Mouse (Mus musculus) liver, adult 2 months (tissue): ENCODE data around the gene Cant1. TPM values are rescaled to one million over a fixed set of nuclear protein-coding genes. Genes with fewer than 3 reads are reported as not detected.

Experiments
- DNase-seq: peaks from one replicate; pipeline ENCODE4 v3.0.0-alpha.2; 2011; ENCODE audit warnings: low read depth, low spot score; ENCODE audit errors: extremely low read depth
- H3K27ac ChIP-seq: fragments of 200-500 bp; replicated peaks from 2 replicates; pipeline ENCODE4 v1.5.1; 2012; ENCODE audit warnings: low read depth, mild to moderate bottlenecking, control low read depth, inconsistent platforms, low read length; ENCODE audit not compliant: insufficient read depth
- H3K27me3 ChIP-seq: fragments of 200-500 bp; 2 replicates; pipeline ENCODE4 v1.6.1; 2012; ENCODE audit warnings: mild to moderate bottlenecking, moderate library complexity, low read length, inconsistent platforms; ENCODE audit not compliant: control insufficient read depth, insufficient read depth
- H3K36me3 ChIP-seq: fragments of 200-500 bp; 2 replicates; pipeline ENCODE4 v1.6.1; 2012; ENCODE audit warnings: low read length, inconsistent platforms; ENCODE audit not compliant: control insufficient read depth, insufficient read depth
- H3K4me1 ChIP-seq: fragments of 200-500 bp; 2 replicates; pipeline ENCODE4 v1.6.1; 2011; ENCODE audit warnings: low read length; ENCODE audit not compliant: control insufficient read depth, insufficient read depth
- H3K4me3 ChIP-seq: fragments of 200-500 bp; 2 replicates; pipeline ENCODE4 v1.5.1; 2011; ENCODE audit warnings: low read depth, mild to moderate bottlenecking, control low read depth, low read length, moderate library complexity; ENCODE audit not compliant: insufficient read depth
- H3K79me2 ChIP-seq: fragments of 200-500 bp; 2 replicates; pipeline ENCODE4 v1.6.1; 2012; ENCODE audit warnings: inconsistent platforms, mild to moderate bottlenecking, low read length, moderate library complexity; ENCODE audit not compliant: control insufficient read depth, insufficient read depth
- H3K9ac ChIP-seq: fragments of 200-500 bp; 2 replicates; pipeline ENCODE4 v1.6.1; 2012; ENCODE audit warnings: low read depth, mild to moderate bottlenecking, control low read depth, inconsistent platforms, low read length
- CTCF ChIP-seq: fragments of 200-500 bp; IDR thresholded peaks from 2 replicates; pipeline ENCODE4 v1.5.1; 2011; ENCODE audit warnings: low read depth, low read length, control low read depth
- POLR2A ChIP-seq: fragments of 200-500 bp; IDR thresholded peaks from 2 replicates; pipeline ENCODE4 v1.6.1; 2011; ENCODE audit warnings: low read length, control low read depth; ENCODE audit not compliant: insufficient read depth; ENCODE audit errors: extremely low read depth
- WGBS: fragments of 180-500 bp; shearing (Covaris S2); methylation state at CpG from one replicate; pipeline ENCODE4 v1.1.7; 2018; 5-methylcytosine and 5-hydroxymethylcytosine counted together
- polyA plus RNA-seq: library from polyadenylated mRNA; depleted of rRNA; stranded (reverse); fragments of >200 nt; gene quantifications from 2 replicates; pipeline ENCODE4 v1.2.3, GENCODE M21; 2012
- total RNA-seq: library from RNA; depleted of rRNA; stranded (reverse); fragments of >200 nt; gene quantifications from 2 replicates; pipeline ENCODE4 v1.2.3, GENCODE M21; 2014

Gene Cant1
- total and polyA plus RNA-seq, 2 experiments = 11.4 to 25.7 TPM

DNA sequence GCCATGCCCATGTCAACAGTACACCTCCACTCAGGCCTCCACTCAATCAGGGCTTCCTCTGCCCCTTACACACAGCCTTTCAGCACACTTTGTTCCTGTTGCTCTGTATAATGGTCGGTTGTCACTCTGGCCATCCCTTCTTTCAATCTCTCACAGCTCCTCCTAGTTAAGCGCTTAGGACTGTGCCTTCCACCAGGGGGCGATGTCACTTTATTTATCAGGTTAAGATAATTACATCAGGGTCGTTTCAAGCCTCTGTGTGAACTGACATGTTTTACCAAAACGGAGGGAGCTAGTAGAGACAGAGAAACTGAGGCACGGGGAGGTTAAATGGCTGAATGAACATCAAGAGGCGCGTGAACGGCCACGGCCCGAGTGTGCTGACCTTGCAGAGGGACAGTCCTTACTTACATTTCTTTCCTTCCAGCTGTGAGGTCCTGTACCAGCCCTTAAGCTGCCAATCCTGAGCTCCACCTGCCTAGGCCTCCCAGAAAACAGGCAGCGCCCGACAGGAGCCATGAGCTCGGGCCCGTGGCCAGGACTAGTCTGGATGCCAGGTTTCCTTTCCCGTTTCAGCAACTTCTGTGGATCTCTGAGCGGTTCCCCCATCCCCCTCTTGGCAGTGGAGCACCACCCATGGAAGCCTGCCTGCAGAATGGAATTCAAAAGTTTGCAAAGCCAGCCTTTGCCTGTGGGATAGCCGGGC is 4.5 kb upstream of the Cant1 start:
- peak; percentile 86 for DNase-seq
- Histone ChIP-seq H3K9ac (peak overlapping the region; percentile 31), H3K4me3 (peak overlapping the region; percentile 14; the same call in 1 of the 2 replicates)

DNA sequence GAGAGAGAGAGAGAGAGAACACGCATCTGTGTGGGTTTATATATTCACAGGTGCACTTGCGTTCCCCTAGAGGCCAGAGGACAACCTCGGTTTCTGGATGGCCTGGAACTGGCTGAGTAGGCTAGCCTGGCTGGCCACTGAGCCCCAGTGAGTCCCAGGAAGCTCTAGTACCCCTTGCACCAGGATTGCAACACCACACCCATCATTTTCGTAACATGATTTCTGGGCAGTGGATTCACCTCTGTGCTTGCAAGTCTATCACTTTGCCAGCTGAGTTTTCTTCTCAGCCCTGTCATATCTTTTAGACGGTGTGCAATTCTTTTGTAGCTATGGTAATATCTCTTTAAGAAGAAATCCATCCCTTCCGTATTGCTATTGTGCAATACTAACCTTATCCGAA is 1.4 kb upstream of the Cant1 start:
- DNase-seq = peak; percentile 92
- Histone ChIP-seq H3K36me3 (no peaks in the 10 kb centered on the region), H3K27ac (peak overlapping the region; percentile 3; the same call in 1 of the 2 replicates), H3K27me3 (no peaks in the 10 kb centered on the region), H3K4me3 (no peak overlapping the region), H3K79me2 (peaks cover 10% of the 10 kb centered on the region; the same call in 1 of the 2 replicates), H3K4me1 (peaks cover 27% of the 10 kb centered on the region), H3K9ac (no peak overlapping the region)
- TF ChIP-seq POLR2A = no peak
- TF ChIP-seq CTCF = no peak
- 26% methylated on average over 7 of the region's 7 CpGs for WGBS

More for the DNA sequence above, 4.5 kb upstream of the Cant1 start:
- no peaks in the 10 kb centered on the region for H3K27me3 ChIP-seq
- no peaks in the 10 kb centered on the region for H3K36me3 ChIP-seq
- peaks cover 17% of the 10 kb centered on the region; the same call in 1 of the 2 replicates for H3K4me1 ChIP-seq
- H3K79me2 ChIP-seq = peaks cover 4% of the 10 kb centered on the region; the same call in 1 of the 2 replicates
- peak overlapping the region; percentile 32 for H3K27ac ChIP-seq
- WGBS = under 1% methylated on average over 18 of the region's 18 CpGs
- TF ChIP-seq CTCF (peak; percentile 38), POLR2A (no peak)

DNA sequence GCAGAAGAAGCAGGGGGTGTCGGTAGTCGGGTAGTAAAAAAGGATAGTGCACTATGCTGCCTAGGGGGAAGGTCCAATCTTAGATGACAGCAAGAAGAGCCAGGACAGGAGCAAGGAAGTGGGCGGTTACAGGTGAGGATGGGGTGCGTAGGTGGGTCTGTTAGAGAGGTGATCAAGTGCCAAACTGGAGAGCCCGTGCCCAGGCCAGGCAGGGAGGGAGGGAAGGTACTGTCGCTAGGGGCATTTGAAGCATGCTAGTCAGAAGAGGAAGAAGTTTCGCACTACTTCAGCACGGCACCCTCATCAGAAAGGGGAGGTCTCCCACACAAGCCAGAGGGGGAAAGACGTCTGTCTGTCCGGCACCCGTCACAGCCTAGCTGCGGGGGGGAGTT is 448 bp downstream of the Cant1 start:
- peak overlapping the region; percentile 96 for H3K9ac ChIP-seq
- H3K4me1 ChIP-seq = peaks cover 15% of the 10 kb centered on the region
- peak overlapping the region; percentile 76 for H3K27ac ChIP-seq
- no peaks in the 10 kb centered on the region for H3K36me3 ChIP-seq
- H3K27me3 ChIP-seq = no peaks in the 10 kb centered on the region
- peak overlapping the region; percentile 85 for H3K4me3 ChIP-seq
- no peak for TF ChIP-seq POLR2A
- TF ChIP-seq CTCF = no peak
- peaks cover 14% of the 10 kb centered on the region; the same call in 1 of the 2 replicates for H3K79me2 ChIP-seq
- DNase-seq = no peak
- WGBS = 3% methylated on average over 12 of the region's 12 CpGs

DNA sequence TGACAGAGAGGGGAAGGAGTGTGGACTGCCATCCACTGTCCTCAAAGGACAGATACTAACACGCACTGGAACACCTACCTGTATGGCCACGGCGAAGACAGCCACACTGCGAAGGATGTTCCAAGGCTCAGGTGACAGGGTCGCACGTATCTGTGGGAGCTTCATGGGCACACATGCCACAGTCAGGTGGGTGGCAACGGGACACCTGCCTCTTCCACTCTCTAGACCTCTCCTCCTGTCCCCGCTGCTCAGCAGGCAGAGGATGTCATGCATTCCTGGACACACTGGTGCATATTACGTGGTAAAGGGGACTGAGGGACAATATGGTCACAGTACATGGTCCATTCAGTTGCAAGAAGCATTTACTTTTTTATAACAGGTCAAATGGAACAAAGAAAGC is 1.4 kb downstream of the Cant1 start:
- peaks cover 14% of the 10 kb centered on the region; the same call in 1 of the 2 replicates for H3K79me2 ChIP-seq
- H3K9ac ChIP-seq = no peak overlapping the region
- TF ChIP-seq CTCF (no peak), POLR2A (no peak)
- WGBS = 90% methylated on average over 9 of the region's 9 CpGs
- no peak overlapping the region for H3K4me3 ChIP-seq
- no peaks in the 10 kb centered on the region for H3K36me3 ChIP-seq
- no peak for DNase-seq
- no peak overlapping the region for H3K27ac ChIP-seq
- peaks cover 12% of the 10 kb centered on the region for H3K4me1 ChIP-seq
- H3K27me3 ChIP-seq = no peaks in the 10 kb centered on the region

DNA sequence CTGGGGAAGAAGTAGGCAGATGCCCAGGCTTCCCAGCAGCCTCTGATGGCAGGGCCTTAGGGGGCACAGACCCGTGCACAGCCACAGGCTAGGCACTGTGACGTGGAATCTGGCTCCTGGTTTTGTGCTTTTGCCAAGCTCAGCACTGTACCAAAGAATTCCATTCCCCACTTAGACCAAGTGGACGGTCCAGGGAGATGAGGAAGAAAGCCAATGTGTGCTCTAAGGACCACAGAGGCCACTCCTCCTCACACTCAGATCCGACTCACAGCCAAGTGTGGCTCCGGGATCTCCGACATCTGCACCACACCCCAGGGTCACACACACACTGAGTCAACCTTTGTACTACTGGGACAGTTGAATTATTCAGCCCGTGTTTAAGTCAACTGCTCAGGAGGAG is 2.8 kb downstream of the Cant1 start:
- peaks cover 14% of the 10 kb centered on the region; the same call in 1 of the 2 replicates for H3K79me2 ChIP-seq
- no peak overlapping the region for H3K4me3 ChIP-seq
- H3K36me3 ChIP-seq = no peaks in the 10 kb centered on the region; the same call in 1 of the 2 replicates
- peak; percentile 42 for DNase-seq
- peaks cover 12% of the 10 kb centered on the region for H3K4me1 ChIP-seq
- H3K27me3 ChIP-seq = no peaks in the 10 kb centered on the region
- H3K27ac ChIP-seq = no peak overlapping the region
- TF ChIP-seq CTCF (no peak), POLR2A (no peak)
- no peak overlapping the region for H3K9ac ChIP-seq
- 41% methylated on average over 7 of the region's 7 CpGs for WGBS

DNA sequence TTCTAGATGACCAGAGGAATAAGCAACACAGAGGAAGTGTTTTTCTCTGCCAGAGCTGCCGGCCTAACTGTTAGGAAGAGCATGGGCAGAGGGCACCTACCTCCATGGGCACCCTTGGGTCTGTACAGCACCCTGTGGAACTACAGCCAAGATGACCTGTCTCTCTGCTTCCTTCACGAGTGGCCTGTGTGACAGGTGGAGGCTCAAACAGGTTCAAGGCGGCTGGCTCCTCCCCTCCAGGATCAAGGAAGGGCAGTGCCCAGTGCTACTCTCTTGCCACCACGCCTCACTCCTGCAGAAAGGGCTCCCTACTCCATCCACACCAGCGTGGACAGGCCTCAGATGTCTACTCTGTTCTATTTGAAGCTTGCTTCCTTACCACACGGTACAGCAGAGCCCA is 3.3 kb downstream of the Cant1 start:
- H3K4me3 ChIP-seq = no peak overlapping the region
- no peak for DNase-seq
- peaks cover 4% of the 10 kb centered on the region; the same call in 1 of the 2 replicates for H3K36me3 ChIP-seq
- no peak overlapping the region for H3K27ac ChIP-seq
- 92% methylated on average over 6 of the region's 6 CpGs for WGBS
- peaks cover 14% of the 10 kb centered on the region; the same call in 1 of the 2 replicates for H3K79me2 ChIP-seq
- TF ChIP-seq CTCF = no peak
- TF ChIP-seq POLR2A = no peak
- peaks cover 12% of the 10 kb centered on the region for H3K4me1 ChIP-seq
- peak overlapping the region; percentile 1; the same call in 1 of the 2 replicates for H3K9ac ChIP-seq
- no peaks in the 10 kb centered on the region for H3K27me3 ChIP-seq
